Mouse (Mus musculus) adrenal gland, adult 18-20 months (tissue): Measurements from ENCODE around the gene Psmd7. TPM values are rescaled to one million over a fixed set of nuclear protein-coding genes. Genes with fewer than 3 reads are reported as not detected.

Source experiments
- DNase-seq, 2 experiments: peaks; one replicate each; pipeline ENCODE4 v3.0.0; 2021 to 2022; ENCODE audit warnings: low spot score in 2 of 2
- microRNA-seq, 2 experiments: library from miRNA; unstranded; fragments of <30 nt; microRNA quantifications; one replicate each; pipeline ENCODE4 v1.2.0; 2021; ENCODE audit warnings: borderline number of aligned reads in 2 of 2
- total RNA-seq, 2 experiments: library from RNA; stranded (reverse); gene quantifications; 1 replicate in 1 of 2; 2 replicates in 1 of 2; pipeline ENCODE4 v1.2.3; 2021

Psmd7 gene
- total RNA-seq, 2 experiments from 2014 or later, result 111 to 119 TPM

DNA sequence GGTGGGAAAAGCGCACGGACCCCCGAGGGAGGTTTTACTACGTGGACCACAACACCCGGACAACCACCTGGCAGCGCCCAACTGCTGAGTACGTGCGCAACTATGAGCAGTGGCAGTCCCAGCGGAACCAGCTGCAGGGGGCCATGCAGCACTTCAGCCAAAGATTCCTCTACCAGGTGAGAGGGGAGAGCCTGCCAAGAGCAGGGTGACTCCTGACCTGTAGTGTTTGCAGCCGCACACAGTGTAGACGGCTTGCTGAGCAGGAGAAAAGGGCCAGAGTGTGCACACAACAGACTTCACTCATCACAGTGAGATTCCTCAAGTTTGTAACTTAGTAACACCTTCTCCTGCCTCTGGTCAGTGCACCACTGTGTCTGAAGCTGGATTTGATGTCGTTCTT is 47.6 kb downstream of the Psmd7 start:
- no peak for DNase-seq

- no peak for DNase-seq
These were observed 50.8 kb downstream of the Psmd7 start for GRCm38 (mm10) chr8:107537472-107537871.

Small RNAs within 50 kb of the gene (microRNA-seq; reads per million reads assigned to microRNA genes)
- 1,679 to 2,526 reads per million in 2 experiments for gene Mir140

Other genes with a start within 250 kb of the Psmd7 start
- 1 to 10 TPM; 6.0 to 6.2 TPM for gene Nqo1, start 185.3 kb downstream of the Psmd7 start, total RNA-seq
- gene Nob1, start 163.4 kb downstream of the Psmd7 start, total RNA-seq, result 10 to 100 TPM; 32.2 to 40.8 TPM
- gene Wwp2, start 152.1 kb downstream of the Psmd7 start, total RNA-seq, result 10 to 100 TPM; 32.7 to 33.2 TPM